Mouse (Mus musculus): Measurements from ENCODE around the gene Zfp846. TPM values are rescaled to one million over a fixed set of nuclear protein-coding genes. Genes with fewer than 3 reads are reported as not detected.

The Zfp846 gene
- polyA plus RNA-seq, 1 experiment from 2014 or later = 23.2 TPM

GRCm38 (mm10) chr9:20653859-20654258 lies 72.8 kb downstream of the Zfp846 start:
- Histone ChIP-seq H3K27ac (no peak overlapping the region), H3K4me2 (peak overlapping the region; percentile 79; the same call in 1 of the 2 replicates), H3K4me1 (replicated peaks) (peaks cover 19% of the 10 kb centered on the region), H3K27me3 (no peaks in the 10 kb centered on the region), H3K36me3 (peaks cover 60% of the 10 kb centered on the region), H3K9ac (replicated peaks) (no peak overlapping the region), H3K4me3 (replicated peaks) (no peak overlapping the region), H3K9me3 (no peaks in the 10 kb centered on the region)
- whole genome bisulfite sequencing = 83% methylated on average over 3 of the region's 3 CpGs
- ATAC-seq (ENCODE audit: insufficient number of reproducible peaks, insufficient read depth, low FRiP score, low TSS enrichment, low read depth) = no peak

Other genes starting within 250 kb of the Zfp846 start
- not detected in 2 replicates for gene Olfr18, start 245.2 kb upstream of the Zfp846 start, polyA plus RNA-seq (2016; fragmentation: Nextera tagmentation; extraction: Ambion mirVana)
- gene Zfp560, start 196.1 kb upstream of the Zfp846 start, polyA plus RNA-seq (2016; fragmentation: Nextera tagmentation; extraction: Ambion mirVana) = 34.9 and 36.7 TPM in 2 replicates
- gene Zfp26, start 121.1 kb upstream of the Zfp846 start, polyA plus RNA-seq (2016; fragmentation: Nextera tagmentation; extraction: Ambion mirVana) = 33.9 and 35.0 TPM in 2 replicates
- 21.4 and 22.8 TPM in 2 replicates for gene Zfp426, start 88.5 kb upstream of the Zfp846 start, polyA plus RNA-seq (2016; fragmentation: Nextera tagmentation; extraction: Ambion mirVana)
- 160 and 170 TPM in 2 replicates for gene Zfp266, start 59.9 kb upstream of the Zfp846 start, polyA plus RNA-seq (2016; fragmentation: Nextera tagmentation; extraction: Ambion mirVana)
- 395 and 428 TPM in 2 replicates for gene Ubl5, start 61.6 kb downstream of the Zfp846 start, polyA plus RNA-seq (2016; fragmentation: Nextera tagmentation; extraction: Ambion mirVana)
- gene Fbxl12, start 63.5 kb downstream of the Zfp846 start, polyA plus RNA-seq (2016; fragmentation: Nextera tagmentation; extraction: Ambion mirVana) = 20.9 and 21.0 TPM in 2 replicates
- 52.2 and 52.7 TPM in 2 replicates for gene Pin1, start 70.8 kb downstream of the Zfp846 start, polyA plus RNA-seq (2016; fragmentation: Nextera tagmentation; extraction: Ambion mirVana)
- 2.9 and 3.3 TPM in 2 replicates for gene Olfm2, start 165.1 kb downstream of the Zfp846 start, polyA plus RNA-seq (2016; fragmentation: Nextera tagmentation; extraction: Ambion mirVana)
- 0.28 and 0.55 TPM in 2 replicates for gene Col5a3, start 233.8 kb downstream of the Zfp846 start, polyA plus RNA-seq (2016; fragmentation: Nextera tagmentation; extraction: Ambion mirVana)
- gene Rdh8, start 237.2 kb downstream of the Zfp846 start, polyA plus RNA-seq (2016; fragmentation: Nextera tagmentation; extraction: Ambion mirVana) = not detected in 2 replicates

Data from limb, embryonic 12.5 days (tissue).